Mouse (Mus musculus) stomach, embryonic 15.5 days (tissue): ENCODE measurements at regions not wholly inside any gene's neighbourhood (a gene's known extent, or its start where the extent isn't known, plus 50 kb on each side); places are given as distances from the start of the nearest gene placed in this dataset.
"Not testable (repeated sequence)": the region's sequence is repeated elsewhere in the genome, so short reads cannot be mapped to it uniquely, and the experiment has no call there.

Experiments
- ATAC-seq: fragments of 200-750 bp; cut with Nextera tagmentation; 2 replicates; pipeline ENCODE4 v1.8.0; 2017; ENCODE audit warnings: low read depth, moderate number of reproducible peaks, moderate TSS enrichment; ENCODE audit not compliant: insufficient read depth, low FRiP score
- H3K27ac ChIP-seq: fragments of 300-500 bp; sonication (generic); 2 replicates; pipeline ENCODE4 v1.5.1; 2015; ENCODE audit warnings: mild to moderate bottlenecking, inconsistent platforms
- H3K27me3 ChIP-seq: fragments of 300-500 bp; sonication (generic); replicated peaks from 2 replicates; pipeline ENCODE4 v1.6.1; 2015; ENCODE audit warnings: inconsistent platforms
- H3K36me3 ChIP-seq: fragments of 300-500 bp; sonication (generic); 2 replicates; pipeline ENCODE4 v1.6.1; 2015; ENCODE audit warnings: inconsistent platforms
- H3K4me1 ChIP-seq: fragments of 300-500 bp; sonication (generic); 2 replicates; pipeline ENCODE4 v1.6.1; 2015; ENCODE audit warnings: inconsistent platforms
- H3K4me2 ChIP-seq: fragments of 300-500 bp; sonication (generic); 2 replicates; pipeline ENCODE4 v1.6.1; 2015; ENCODE audit warnings: mild to moderate bottlenecking, inconsistent platforms
- H3K4me3 ChIP-seq: fragments of 300-500 bp; sonication (generic); replicated peaks from 2 replicates; pipeline ENCODE4 v1.5.1; 2015; ENCODE audit warnings: inconsistent platforms
- H3K9ac ChIP-seq: fragments of 300-500 bp; sonication (generic); 2 replicates; pipeline ENCODE4 v1.6.1; 2015; ENCODE audit warnings: inconsistent platforms
- H3K9me3 ChIP-seq: fragments of 300-500 bp; sonication (generic); 2 replicates; pipeline ENCODE4 v1.6.1; 2016; ENCODE audit warnings: inconsistent platforms
- WGBS: fragments of 180-500 bp; shearing (Covaris S2); methylation state at CpG from one replicate; pipeline ENCODE4 v1.1.7; 2015; 5-methylcytosine and 5-hydroxymethylcytosine counted together

DNA sequence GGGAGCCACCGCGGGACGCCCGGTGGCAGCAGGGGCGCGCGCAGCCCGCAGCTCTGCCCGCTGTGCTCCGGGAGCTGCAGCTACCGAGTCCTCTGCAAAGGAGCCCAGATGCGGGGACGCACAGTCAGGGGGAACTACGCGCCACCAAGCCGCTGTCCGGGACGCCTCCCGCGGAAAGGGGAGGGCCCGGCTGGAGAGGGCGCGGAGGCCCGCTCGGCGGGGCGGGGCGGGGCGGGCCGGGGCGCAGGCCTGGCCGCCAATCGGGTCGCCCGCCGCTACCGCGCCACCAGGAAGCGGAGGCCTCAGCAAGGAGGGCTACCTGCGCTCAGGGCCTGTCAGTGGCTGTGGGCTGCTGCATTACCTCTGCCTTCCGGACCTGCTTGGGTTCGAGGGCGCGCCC lies 128.1 kb downstream of the 9030624G23Rik start:
- peak overlapping the region; percentile 33 for H3K4me3 ChIP-seq
- H3K36me3 ChIP-seq, H3K27me3 ChIP-seq, H3K9me3 ChIP-seq, H3K27ac ChIP-seq, H3K4me1 ChIP-seq, H3K9ac ChIP-seq: not testable (repeated sequence)
- WGBS, result no CpG with 5 or more reads among the region's 44 CpGs
- H3K4me2 ChIP-seq, result 0 out of 2 replicates have a peak overlapping the region, but pooled peaks have one; percentile 29
- peak; percentile 56; the same call in 1 of the 2 replicates for ATAC-seq
